Mouse (Mus musculus): ENCODE results near the gene Plod3. TPM values are rescaled to one million over a fixed set of nuclear protein-coding genes. Genes with fewer than 3 reads are reported as not detected.
A peak's percentile ranks its signal among the peaks of the same experiment; 100 is the strongest.

The Plod3 gene
- total RNA-seq, 2 experiments from 2014 or later = 46.7 to 52.1 TPM

Small RNA genes within 50 kb of the gene (microRNA-seq; reads per million reads assigned to microRNA genes)
- gene Mir702 = 196 reads per million, percentile 57 among the genes with 10 or more reads in this experiment

Other genes starting within 250 kb of the Plod3 start
- gene Col26a1, start 103.8 kb upstream of the Plod3 start, total RNA-seq (2021) = 10 to 100 TPM; 28.0 to 28.6 TPM
- gene Ift22, start 78.9 kb upstream of the Plod3 start, total RNA-seq (2021) = 10 to 100 TPM; 51.2 to 56.2 TPM
- 100 to 1,000 TPM; 193 to 195 TPM for gene Fis1, start 33.7 kb upstream of the Plod3 start, total RNA-seq (2021)
- gene Cldn15, start 20.4 kb upstream of the Plod3 start, total RNA-seq (2021) = under 1 TPM; 0.46 to 0.54 TPM
- gene Znhit1, start 1.0 kb downstream of the Plod3 start, total RNA-seq (2021) = 10 to 100 TPM; 90.8 to 93.9 TPM
- 10 to 100 TPM; 48.5 to 78.9 TPM for gene Vgf, start 39.4 kb downstream of the Plod3 start, total RNA-seq (2021)
- gene Ap1s1, start 59.1 kb downstream of the Plod3 start, total RNA-seq (2021) = 100 to 1,000 TPM; 193 to 208 TPM
- under 1 TPM; 0.60 TPM for gene Serpine1, start 85.2 kb downstream of the Plod3 start, total RNA-seq (2021)
- gene Trim56, start 129.2 kb downstream of the Plod3 start, total RNA-seq (2021) = 1 to 10 TPM; 4.1 to 5.6 TPM
- gene Muc3, start 162.3 kb downstream of the Plod3 start, total RNA-seq (2021) = not detected
- 1 to 10 TPM in 1 of 2 experiments, under 1 TPM in 1; 0.60 to 1.5 TPM for gene Muc3a, start 225.4 kb downstream of the Plod3 start, total RNA-seq (2021)

All from left cerebral cortex, postnatal 4 days (tissue).